Mouse (Mus musculus) monocyte, adult 5-6 weeks (primary cell): ENCODE measurements around the gene Sergef. TPM values are rescaled to one million over a fixed set of nuclear protein-coding genes. Genes with fewer than 3 reads are reported as not detected.

ENCODE experiments used
- ATAC-seq: fragments of 153-309, 156-312 bp; replicated peaks from 2 replicates; pipeline ENCODE4 v1.8.0; 2017; ENCODE audit warnings: mild to moderate bottlenecking; ENCODE audit not compliant: low TSS enrichment, insufficient number of reproducible peaks, severe bottlenecking, poor library complexity, low FRiP score
- total RNA-seq: library from RNA; stranded (forward); fragments of 200-1000, 200-491, 200-594 nt; gene quantifications from 3 replicates; pipeline ENCODE4 v1.2.3, GENCODE M21; 2017

Sergef gene
- total RNA-seq, 1 experiment from 2014 or later, result 18.6 TPM

- no peak for ATAC-seq
Measured at GRCm38 (mm10) chr7:46425012-46425411, 214.6 kb downstream of the Sergef start.

GRCm38 (mm10) chr7:46423951-46424350, 215.7 kb downstream of the Sergef start:
- no peak for ATAC-seq

DNA sequence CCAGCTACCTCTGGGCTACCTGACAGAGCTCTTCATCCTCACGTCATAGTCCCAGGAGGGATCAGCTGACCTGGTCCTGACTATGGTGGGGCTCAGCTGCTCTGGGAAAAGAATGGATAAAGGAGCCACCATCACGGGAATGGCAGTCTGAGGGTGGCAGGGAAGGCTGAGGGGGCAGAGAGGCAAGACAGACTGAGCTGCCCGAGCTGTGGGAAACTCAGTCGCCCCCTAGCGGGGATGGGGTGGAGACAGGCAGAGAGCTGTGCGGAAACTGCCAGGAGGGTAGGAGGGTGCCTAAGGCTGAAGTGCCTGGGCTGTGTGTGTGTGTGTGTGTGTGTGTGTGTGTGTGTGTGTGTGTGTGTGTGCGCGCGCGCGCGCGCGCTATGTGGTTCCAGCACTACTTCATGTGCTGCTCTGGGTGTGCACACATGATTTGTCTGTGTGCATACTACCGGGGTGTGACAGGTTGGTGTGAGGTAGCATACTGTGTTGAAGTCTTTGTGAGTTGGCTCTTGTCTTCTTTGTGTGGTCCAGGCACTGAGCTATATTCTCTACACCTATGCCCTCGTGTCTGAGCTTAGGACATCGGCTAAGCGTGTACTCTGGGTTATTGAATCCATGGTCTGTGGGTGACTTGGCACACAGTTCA, 216.7 kb downstream of the Sergef start:
- no peak for ATAC-seq

DNA sequence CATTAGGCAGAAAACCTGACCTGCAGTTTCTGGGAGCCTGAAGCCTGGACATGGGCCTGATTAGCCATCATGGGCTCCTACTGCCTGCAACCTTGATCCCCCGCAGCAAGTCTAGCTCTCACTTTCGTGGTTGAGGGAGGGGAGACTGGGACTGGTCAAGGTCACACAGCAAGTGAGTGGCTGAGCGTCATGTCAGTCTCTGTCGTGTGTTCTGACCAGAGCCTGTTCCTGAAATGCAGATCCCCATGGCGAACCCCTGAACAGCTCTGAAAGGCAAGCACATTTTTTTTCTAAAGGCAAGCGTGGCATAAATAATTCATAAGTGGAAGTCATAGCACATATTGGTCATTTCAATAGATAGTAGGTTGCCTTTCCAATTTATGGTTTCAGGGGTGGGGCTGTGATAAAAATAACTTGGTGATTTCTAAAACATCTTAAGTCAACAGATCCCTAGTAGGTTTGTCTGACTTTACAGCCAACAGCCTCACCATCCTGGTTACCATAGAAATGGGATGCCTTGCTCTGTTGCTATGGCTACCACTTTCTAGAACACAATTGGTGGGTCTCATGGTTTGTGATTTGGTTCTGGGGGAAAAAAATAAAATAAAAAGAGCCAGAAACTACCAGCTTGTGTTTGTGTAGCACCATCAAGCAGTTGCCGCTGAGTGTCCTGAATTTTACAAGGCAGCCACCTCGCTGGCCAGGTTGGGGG, 217.4 kb downstream of the Sergef start:
- no peak for ATAC-seq

GRCm38 (mm10) chr7:46421535-46421934, 218.1 kb downstream of the Sergef start:
- no peak for ATAC-seq

- ATAC-seq, result no peak
Measured at GRCm38 (mm10) chr7:46418102-46418622, 221.4 kb downstream of the Sergef start.

GRCm38 (mm10) chr7:46417467-46417866, 222.1 kb downstream of the Sergef start:
- no peak for ATAC-seq

GRCm38 (mm10) chr7:46415818-46416425, 223.7 kb downstream of the Sergef start:
- no peak for ATAC-seq

GRCm38 (mm10) chr7:46413959-46414725, 225.5 kb downstream of the Sergef start:
- ATAC-seq, result no peak

DNA sequence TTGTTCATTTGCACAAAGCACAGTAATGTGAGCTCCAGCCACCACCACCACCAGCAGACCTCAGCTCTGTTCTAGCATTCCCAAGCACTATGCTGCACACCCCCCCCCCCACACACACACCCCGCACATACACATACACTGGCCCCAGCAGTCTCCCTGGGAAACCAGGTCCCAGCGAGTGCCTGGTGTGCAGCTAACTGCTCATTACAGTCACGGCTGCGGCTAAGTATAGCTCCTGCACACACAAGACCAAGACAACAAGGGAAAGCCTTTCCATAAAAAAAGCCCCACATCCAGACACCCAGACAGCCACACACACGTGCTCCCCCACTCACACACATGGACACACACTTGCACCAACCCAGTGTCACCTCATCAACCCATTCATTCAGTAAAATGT, 226.8 kb downstream of the Sergef start:
- no peak for ATAC-seq

- ATAC-seq, result no peak
Measured at GRCm38 (mm10) chr7:46410727-46411126, 228.9 kb downstream of the Sergef start.

DNA sequence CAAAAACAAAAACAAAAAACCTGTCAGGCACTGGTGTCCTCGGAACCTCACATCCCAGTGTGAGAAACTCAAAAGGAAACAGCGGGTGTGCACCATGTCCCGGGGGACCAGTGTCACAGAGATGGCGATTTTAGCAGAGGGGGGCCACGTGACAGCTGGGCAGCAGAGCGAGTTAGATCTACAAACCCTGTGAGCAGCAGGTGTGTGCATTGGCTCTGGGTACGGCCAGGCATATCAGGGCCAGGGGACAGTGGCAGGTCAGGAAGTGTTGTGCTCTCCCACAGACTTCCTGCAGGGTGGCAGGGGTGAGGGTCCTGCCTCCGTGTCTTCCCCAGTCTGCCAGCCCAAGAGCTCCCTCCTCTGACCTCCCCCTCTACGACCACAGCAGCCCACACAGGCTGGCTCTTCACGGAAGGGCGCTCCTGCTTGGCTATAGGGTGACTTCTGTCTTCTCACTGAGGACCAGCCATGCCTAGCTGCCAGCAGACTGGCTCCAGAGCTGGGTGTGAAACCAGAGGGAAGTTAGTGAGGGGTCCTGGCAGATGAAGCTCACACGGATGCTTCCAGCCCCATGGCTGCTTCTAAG, 230.3 kb downstream of the Sergef start:
- no peak for ATAC-seq

DNA sequence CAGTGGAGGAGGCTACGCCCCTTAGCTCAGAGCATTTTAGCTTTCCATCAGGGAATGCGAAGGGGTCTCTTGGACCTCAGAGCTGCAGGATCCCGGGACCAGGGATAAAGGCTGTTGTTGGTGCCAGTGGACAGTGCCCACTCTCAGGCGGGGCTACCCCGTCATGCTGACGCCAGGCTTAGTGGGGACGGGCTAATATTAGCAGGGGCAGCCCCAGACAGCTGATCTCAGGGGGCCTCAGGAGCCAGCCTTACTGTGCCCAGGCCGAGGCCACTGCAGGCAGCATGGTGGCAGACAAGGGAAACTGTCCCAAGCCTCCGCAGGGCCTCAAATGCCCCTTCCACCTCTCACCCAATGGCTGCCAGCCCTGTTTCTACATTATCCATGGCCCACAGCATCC, 231.0 kb downstream of the Sergef start:
- ATAC-seq, result no peak

- ATAC-seq, result no peak
Measured at GRCm38 (mm10) chr7:46404756-46405155, 234.9 kb downstream of the Sergef start.

DNA sequence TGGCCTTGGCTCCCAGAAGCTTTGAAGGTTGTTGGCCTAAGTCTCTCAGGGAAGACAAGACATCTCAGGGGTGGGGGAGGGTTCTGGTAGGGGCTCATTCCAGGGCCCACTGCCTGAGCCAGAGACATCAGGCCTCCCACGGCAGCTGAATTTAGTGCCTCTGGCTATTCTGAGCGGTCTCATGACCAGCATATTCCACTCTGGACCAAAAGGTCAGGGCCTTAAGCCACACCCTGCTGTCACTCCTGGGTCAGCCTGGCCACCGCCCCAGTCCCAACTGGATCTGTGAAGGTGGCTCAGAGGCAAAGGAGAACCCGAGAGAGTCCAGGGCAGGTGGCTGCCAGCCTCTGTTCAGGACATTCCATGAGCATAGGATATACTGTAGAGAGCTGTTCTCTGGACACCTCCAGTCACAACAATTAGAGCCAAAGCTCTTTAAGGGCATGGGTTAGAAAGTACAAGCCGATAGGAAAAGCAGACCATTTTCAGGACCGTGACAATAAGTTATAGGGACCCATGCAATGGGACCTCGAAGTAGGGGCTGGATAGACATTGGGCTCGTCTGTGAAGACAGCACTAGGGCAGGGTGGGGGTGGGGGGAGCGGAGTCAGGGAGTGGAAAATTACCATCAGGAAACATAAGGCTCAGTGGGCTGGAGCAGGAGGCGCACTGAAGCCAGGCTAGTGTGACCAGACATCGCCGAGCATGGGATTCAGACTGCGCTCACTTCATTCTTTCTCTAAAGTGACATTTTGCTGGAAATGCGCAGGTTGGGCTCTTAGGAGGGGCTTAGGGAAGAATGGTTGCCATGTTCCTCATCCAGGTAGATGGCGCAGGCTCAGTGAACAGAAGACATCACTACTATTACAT, 235.8 kb downstream of the Sergef start:
- no peak for ATAC-seq

- no peak for ATAC-seq
Measured at GRCm38 (mm10) chr7:46401371-46402180, 238.0 kb downstream of the Sergef start.

DNA sequence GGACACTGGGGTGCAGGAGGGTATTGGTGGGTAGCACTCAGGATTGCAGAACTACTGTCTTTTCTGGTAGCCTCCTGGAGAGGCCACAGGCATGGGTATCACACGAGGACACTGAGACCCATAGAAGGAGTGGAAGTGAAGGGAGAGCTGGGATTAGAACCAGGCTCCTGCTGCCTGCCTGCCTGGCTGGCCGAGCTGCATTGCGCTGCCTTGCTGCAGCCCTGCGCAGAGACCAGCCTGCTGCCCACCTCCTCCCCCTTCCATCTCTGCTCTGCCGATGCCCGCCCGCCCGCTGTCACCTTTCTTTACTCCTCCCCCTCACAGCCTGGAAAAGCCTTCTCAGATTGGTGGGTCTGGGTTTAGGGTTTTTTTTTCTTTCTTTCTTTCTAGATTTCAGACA, 239.3 kb downstream of the Sergef start:
- no peak for ATAC-seq
